Mouse (Mus musculus): ENCODE measurements around the gene Arhgef11.

The Arhgef11 gene

DNA sequence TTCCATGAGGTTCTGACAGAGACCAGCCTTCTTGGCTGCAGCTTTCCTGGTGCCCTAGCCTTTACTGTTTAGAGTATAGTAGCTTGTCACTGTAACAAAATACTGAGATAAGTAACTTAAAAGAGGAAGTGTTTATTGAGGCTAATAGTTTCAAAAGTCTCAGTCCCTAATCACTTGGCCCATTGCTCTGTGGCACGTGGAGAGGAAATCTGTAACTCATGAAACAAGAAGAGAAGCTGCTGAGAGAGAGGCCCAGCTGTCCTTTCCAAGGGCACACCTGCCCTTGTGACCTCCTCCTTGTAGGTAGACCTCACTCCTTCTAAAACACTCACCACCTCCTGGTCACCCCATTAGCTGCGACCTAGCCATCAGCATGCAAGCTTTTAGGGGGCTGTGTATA, 101.2 kb downstream of the Arhgef11 start:
- DNase-seq = no peak

DNA sequence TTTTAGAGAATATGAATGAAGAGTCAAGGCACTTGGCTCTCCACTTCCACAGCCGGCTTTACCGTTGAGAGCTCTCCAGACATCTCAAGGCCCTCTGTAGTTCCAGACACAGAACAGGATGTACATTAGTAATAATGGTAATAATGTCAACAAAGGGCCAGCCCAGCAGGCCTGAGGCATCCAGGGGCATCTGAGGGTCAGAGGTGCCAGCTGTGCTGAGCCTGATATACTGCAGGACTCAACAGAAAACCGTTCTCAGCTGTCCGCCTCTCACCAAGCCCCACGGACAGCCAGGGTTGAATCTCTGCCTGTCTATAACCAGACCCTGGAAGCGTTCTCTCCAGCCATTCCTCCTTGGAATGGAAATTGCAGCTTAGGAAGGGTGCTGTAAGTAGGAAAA, 107.2 kb downstream of the Arhgef11 start:
- DNase-seq = no peak

DNA sequence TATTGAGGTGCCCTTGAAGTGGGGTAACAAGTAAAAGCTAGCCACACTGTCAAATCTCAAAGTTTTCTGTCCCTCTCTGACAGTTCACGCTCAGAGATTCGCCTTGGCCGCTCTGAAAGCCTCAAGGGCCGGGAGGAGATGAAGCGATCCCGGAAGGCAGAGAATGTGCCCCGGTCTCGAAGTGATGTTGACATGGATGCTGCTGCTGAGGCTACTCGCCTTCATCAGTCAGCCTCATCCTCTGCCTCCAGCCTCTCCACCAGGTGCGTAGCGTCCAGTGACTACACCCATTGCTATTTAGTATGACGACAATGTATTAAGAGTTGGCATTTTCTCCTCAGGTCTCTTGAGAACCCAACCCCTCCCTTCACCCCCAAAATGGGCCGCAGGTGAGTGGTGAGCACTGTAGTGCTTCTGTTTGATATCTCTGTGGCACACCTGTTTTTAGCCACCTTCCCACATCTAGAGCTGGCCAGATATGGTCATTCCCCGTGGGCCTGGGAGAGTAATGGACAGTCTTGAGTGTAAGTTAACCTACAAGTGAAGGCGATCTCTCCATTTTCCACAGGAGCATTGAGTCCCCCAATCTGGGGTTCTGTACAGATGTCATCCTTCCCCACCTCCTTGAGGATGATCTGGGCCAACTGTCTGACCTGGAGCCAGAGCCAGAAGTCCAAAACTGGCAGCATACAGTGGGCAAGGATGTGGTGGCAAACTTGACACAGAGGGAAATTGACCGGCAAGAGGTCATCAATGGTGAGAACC, 108.2 kb downstream of the Arhgef11 start:
- no peak for DNase-seq

DNA sequence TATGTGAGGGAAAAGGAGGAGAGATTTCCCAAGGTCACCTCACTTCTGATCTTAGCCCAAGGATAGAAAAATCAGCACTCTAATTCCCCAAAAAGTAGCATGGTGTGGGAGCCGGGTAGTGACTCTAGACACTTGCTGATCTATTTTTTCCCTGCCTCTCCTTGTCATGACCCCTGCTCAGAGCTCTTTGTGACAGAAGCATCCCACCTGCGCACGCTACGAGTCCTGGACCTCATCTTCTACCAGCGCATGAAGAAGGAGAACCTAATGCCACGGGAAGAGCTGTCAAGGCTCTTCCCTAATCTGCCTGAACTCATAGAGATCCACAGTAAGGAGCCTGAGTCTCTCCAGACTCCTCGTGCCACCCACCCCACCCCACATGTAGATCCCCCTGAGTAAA, 108.8 kb downstream of the Arhgef11 start:
- no peak for DNase-seq

DNA sequence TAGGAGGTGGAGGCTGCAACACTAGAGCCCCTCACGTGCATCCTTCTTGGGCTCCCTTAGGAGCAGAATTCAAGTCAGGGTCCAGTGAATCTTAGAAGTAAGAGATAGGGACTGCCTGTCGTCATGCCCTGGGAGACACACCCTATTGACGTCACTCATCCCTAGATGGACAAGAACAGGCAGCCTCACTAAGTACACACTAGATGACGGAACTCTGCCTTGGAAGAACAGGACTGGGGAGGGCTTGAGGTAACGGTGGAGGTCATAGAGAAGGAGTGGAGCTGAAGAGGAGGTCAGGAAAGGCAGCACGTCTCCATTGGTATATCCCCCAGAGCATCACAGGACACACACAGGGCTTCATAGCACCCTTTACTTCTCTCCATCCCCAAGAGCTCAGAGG, 111.3 kb downstream of the Arhgef11 start:
- DNase-seq = no peak

DNA sequence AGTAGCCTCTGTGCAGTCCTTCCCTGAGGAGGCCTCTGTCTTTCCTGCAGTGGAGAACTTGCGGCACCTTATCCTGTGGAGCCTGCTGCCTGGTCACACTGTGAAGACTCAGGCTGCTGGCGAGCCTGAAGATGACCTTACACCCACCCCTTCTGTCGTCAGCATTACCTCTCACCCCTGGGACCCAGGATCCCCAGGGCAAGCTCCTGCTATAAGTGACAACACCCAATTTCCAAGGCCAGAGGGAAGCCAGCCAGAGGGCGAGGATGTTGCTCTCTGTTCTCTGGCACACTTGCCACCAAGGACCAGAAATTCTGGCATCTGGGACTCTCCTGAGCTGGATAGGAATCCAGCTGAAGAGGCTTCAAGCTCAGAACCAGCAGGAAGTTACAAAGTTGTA, 115.7 kb downstream of the Arhgef11 start:
- no peak for DNase-seq

DNA sequence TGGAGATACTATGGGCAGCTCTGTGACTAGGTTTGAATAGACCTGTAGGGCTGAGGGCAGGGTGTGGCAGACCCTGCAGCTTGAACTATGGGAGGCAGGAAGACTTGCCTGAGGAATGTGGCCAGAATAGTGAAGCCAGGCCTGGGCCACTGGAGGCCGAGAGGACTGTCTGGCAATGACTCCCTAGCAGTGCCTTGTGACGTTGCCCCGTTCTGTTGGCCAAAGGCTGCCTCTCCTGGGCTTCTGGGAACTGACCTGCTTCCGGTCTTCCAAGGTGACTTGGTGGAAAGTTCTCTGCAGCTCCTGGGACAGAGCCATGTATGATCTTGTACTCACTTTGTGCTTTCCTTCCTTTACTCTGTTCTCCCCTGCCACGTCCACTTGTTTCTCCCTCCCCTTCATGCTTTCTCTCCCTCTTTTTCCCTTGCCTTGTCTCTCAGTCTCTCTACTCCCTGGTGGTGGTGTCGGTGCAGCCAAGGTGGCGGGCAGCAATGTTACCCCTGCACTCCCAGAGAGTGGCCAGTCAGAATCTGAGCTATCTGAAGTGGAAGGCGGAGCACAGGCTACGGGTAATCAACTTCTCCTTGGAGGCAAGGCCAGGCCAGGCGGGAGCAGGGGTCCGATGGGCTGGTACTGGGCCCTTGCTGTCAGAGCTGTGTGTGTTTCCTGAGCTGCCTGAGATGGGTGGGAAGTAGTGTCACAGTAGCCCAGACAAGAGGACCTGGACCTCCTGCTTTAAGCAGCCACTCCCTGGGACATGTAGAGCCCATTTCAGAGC, 116.8 kb downstream of the Arhgef11 start:
- no peak for DNase-seq

DNA sequence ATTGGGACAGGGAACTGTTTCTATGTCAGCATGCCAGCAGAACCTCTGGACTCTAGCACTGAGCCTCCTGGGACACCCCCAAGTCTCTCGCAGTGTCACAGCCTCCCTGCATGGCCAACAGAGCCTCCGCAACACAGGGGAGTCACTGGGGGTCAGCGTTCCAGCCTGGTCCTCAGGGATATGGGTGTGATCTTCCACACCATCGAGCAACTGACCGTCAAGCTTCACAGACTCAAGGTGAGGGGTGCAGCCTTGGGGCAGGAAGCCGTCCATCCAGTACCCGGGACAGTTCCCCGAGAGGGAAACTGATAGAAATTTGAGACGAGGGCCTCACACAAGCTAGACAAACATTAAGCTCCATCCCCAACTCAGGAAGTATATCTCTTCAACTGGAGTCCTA, 118.0 kb downstream of the Arhgef11 start:
- DNase-seq = no peak

DNA sequence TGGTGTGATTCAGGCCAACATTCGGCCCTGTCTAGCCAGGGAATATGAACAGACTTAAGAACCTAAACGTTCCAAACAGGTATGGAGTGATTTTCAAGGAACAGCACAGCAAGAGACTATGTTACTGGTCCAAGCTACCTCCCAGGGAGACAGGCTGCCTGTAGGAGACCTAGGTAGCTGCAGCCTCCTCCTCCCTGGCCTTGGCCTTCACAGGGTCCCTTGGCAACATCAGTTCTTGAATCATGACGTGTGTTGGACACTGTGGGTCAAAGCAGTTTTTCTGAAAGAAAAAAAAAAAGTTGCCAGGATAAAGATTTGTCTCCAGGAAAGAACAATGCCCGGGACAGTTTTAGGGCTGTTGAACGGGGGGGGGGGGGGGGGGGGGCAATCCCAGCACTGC, 121.5 kb downstream of the Arhgef11 start:
- DNase-seq = no peak

DNA sequence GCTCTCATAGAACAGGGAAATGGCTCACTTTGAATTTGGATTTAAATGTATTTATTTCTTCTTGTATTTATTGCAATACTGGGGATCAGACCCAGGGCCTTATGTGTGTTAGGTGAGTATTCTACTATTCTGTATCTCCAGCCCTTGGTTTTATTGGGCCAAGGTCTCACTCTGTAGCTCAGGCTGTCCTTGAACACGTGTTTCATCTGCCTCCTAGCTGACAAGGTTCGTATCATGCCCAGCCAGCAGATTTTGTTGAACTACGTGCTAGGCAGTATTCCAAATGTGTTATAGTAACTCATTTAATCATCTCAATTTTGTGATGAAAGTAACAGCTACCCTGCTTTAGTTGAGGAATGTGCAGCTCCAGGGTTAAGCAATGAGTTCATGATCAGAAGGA, 124.7 kb downstream of the Arhgef11 start:
- no peak for DNase-seq

DNA sequence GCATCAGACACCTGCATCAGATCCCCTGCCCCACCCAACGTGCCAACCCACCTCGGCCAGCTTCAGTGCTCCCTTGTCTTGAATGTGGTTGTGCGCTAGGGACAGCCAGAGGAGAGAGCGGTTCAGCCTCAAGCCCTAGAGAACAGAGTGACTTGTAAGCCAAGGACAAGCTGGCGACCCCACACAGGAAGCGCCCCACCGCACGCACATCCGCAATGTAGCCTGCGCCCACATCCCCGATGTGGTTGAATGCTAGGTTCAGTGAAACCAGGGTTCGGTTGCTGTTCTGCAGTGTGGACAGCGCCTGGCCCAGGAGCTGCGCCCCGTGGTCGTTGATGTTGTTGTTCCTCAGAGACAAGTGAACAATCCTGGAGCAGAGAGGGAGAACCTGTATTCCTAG, 125.4 kb downstream of the Arhgef11 start:
- no peak for DNase-seq

DNA sequence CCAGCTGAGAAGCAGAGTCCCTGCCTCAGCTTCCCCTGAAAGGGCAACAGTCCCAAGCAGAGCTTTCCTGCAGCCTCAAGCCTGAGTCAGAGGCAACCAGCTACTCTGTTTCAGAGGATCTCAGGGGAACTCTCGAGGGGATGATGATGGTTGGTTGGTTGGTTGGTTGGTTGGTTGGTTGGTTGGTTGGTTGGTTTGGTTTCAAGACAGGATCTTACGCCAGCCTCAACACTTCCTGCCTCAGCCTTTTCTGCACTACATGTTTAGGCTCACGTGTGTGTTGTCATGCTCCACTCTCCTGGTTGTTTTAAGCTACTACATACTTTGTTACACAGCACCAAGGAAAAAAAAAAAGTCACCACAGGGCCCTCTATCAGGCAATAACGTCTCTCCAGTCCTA, 126.6 kb downstream of the Arhgef11 start:
- no peak for DNase-seq

DNA sequence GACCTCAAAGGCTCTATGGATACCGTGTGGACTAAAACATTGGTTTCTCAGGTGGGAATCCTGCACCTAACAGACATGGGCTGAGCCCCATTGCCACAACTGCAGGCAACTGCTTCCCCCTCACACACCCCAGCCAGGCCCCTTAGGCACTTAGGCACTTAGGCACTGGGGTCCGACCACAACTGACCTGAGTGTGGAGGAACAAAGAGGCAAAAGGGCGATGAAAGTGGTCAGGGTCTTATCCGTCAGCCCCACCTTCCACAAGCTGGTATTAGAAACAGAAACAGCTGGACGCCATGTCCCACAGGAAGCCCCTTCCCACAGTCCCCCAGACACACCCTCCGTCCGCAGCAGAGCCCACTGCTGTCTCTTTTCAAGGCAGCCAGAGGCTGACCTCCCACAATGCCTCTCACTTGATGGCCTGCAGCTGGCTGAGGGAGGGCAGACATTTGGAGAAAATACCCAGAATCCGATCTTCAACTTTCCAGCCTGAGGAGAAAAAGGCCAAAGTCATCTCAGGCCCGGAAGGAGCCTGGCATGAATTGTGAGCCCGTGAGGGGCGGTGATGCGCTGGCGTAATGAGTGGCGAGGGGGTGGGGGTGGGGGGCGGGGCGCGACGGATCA, 127.8 kb downstream of the Arhgef11 start:
- no peak for DNase-seq

DNA sequence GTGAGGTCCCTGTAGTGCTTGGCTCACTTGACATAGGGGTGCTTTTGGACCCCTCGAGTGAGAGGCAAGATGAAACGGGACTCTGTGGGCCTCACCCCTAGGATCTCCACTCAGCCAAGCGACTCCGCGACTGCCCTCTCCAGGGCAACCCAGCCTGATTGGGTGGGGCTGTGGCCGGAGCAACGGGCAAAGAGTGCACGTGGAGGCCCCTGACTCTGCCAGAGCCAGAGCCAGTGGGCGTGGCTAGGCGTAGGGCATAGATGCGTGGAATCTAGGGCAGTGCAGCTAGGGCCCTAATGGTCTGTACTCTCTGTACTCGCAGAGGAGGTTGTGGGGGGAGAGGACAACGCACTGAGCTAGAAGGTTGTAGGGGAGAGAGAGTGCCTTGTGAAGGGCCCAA, 131.1 kb downstream of the Arhgef11 start, which contains the start of gene Lrrc71:
Gene Lrrc71, minus strand, starts transcription at position 195 of the 400 bp plus-strand sequence.
- DNase-seq = no peak

DNA sequence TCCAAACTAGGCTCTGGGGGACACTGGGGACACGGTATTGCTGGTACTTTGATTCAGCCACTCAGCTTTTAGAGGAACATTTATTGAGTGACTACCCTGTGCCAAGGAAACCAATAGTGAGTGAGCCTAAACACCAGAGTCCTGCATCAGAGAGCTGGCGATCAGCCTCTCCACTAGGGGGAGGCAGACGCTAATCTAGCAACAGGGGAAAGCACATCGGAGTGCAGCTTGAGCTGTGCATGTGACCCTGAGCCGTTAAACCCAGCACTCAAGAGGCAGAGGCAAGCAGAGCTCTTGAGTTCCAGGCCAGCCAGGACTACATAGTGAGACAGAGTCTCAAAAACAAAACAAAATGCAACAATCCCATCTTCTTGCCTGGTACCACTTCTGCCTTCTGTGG, 131.7 kb downstream of the Arhgef11 start:
- DNase-seq = no peak

DNA sequence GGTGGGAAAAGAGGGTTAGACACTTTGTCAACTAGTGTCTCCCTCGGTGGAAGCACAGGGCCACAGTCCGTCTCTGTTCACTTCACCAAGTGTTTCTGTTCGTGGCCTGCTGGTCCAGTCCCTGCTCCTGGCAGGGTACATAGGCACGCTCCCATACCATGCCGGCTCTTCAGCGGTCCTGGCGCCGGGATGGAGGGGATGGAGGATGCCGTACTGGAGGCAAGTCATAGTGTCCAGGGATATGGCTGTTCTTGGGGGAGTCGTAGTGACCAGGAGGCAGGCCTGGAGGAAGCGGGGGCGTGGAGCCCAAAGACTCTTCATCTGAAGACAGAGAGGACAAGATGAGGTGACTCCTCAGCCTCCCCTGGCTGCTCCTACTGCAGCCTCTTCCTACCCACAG, 132.6 kb downstream of the Arhgef11 start:
- no peak for DNase-seq

DNA sequence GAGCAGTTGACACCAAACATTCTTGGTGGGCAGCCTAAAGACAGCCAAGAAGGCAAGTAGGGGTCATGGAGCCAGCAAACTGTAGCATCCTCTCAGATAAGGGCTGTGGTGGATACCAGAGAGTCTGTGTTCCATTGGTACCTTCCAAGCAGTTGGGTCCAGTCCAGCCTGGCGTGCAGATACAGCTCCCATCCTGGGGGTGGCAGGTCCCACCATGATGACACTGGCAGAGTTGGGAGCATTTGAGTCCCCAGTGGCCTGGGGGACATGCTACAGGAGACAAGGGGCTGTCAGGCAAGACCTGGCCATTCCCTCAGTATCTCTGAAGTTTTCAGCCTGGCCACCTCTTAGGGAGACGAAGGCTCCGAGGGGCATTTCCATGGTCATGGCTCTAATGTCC, 135.2 kb downstream of the Arhgef11 start:
- DNase-seq = no peak

DNA sequence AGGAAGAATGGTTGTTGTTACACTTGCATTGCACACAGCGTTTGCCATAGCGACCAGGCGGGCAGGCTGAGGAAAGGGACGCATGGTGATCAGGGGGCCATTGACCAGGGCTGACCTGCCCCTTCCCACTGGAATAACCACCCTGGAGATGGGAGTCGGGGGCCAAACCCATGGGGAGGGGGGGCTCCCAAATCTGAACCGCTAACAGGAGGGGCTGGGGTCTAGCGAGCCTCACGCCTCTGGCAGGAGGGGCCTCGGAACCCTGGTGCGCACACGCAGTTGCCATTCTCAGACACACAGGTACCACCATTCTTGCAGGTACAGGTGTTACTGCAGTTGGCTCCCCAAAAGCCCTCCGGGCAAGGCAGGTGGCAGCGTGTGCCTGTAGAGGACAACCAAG, 136.5 kb downstream of the Arhgef11 start:
- DNase-seq = no peak

DNA sequence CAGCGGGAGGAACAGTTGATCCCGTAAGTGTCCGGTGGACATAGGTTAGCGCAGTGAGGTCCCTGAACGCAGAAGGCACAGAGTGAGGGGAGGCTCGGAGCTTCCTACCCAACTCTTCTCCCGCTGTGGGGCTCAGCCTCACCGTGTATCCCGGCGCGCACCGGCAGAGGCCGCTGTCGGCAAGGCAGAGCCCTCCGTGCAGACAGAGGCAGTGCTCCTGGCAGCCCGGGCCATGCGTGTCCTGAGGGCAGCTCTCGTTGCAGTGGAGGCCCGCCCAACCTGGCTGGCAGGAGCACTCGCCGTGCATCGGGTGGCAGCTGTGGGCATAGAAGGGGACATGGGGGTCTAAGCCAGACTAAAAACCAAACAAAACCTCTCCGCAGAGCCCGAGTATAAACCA, 138.6 kb downstream of the Arhgef11 start:
- peak; percentile 74 for DNase-seq

DNA sequence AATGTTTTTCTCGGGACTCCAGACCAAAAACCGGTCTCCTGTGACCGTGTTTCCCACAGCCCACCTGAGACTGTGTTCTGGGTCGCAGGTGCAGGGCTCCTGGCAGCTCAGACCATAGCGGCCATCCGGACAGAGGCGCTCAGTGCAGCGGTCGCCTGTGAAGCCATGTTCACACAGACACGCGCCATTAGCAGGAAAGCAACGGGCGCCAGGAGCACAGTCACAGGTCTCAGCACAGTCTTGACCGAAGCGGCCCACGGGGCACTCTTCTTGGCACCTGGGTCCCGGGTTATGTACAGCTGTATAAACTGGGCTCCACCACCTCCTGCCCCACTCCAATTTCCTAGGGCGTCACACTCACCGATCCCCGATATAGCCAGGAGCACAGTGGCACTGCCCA, 139.1 kb downstream of the Arhgef11 start:
- DNase-seq = no peak

DNA sequence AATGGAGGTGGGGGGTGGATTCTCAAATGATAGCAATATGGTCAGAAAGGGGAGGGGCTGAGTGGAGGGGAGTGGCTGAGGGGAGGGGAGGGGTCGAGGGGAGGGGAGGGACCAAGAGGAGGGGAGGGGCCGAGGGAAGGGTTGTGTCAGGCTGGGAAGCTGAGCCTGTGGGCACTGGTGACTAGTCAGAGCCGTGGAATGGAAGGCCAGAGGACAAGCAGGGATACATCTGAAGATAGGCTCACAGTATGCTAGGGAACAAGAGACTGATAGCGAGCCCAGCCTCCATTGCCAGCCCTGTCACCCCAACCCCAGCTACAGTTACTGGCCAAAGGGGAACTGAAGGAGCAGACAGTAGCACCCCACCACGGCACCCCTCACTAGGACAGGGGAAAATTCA, 141.3 kb downstream of the Arhgef11 start:
- DNase-seq = no peak

DNA sequence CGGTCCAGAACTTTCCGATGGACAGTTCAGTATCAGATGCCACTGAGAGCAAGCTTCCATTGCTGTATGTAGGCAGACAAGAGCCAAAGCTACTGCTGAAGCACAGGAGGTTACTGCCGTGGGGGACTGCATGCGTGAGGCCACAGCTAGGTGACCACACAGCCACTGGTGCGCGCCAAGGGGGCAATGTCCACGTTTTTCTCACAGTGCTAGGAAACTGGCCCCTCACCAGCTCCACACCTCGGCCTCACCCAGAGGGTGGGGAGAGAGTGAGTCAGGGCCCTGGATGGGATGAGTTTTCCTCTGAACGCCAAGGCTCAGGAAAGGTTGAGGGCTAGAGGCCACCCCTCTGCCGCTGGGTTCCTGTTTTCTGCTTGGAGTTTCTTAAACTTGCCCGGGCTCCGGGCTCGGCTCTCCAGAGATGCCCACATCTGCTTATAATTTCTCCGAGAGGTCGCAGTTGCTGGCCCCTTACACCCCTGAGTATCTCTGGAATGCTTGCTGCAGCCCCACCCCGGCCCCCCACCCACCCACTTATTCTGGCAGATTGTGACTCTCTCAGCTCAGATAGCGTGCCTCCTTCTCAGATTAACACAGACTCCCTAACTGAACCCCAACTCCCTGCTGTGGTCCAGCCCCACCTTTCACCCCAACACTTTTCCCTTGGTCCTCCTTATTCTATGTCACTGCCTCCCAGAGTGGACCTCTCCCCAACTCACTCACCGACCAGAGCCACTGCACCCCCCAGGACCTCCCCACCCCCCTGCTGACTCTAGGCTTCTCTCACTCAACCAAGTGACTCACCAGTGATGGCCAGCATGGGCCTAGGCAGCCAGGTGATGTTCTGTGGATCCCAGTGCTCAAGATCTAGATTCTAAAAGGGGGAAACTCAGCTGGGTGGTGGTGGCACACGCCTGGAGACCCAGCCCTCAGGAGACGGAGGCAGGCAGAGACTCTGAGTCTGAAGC, 144.3 kb downstream of the Arhgef11 start:
- DNase-seq = no peak

DNA sequence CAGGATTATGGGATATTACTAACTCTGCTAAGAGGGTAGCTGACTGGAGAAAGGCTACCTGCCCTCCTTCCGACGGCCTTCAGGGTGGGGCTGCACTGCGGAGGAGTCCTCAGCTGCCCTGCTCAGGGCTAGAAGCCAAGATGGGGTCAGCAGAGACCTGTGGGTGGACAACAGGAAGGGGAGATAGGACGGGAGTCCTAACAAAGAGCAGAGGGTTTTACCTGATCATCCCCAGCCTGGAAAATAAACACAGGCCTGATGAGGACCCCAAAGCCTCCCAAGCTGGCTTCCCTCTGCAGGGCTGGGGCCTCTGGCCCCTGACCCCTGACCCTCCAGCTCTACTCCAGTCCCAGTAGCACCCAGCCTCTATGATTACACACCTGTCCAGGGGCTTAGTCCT, 145.8 kb downstream of the Arhgef11 start:
- DNase-seq = no peak

Data from cerebellum, adult 11 months (tissue).